Comparison of ENCODE assay signal across 30 mouse cellular contexts in genomic region chr2:58552296-58552695, GRCm38 (mm10). TPM values are rescaled to one million over a fixed set of nuclear protein-coding genes. Genes with fewer than 3 reads are reported as not detected.
DNase-seq lines count a peak whose midpoint lies in the region; ATAC-seq lines count a peak whose summit lies in the region.
"Had no signal": no experiment of that assay in that cellular context is flagged by ENCODE, and none has a peak within 500 bp of the region (broad histone marks: within the 10 kb centered on the region; RNA-seq: fewer than 3 reads in every experiment).

No protein-coding gene starts in this region.

- no peak overlapping the region for H3K9ac ChIP-seq in kidney, embryonic 16.5 days (replicated peaks; ENCODE audit: low read length)
- no peak overlapping the region for H3K9ac ChIP-seq in liver, embryonic 11.5 days (ENCODE audit: low read depth, low read length)
- H3K9ac ChIP-seq in liver, embryonic 16.5 days (ENCODE audit: low read depth, low read length) = no peak overlapping the region
- H3K9ac ChIP-seq in hindbrain, embryonic 16.5 days (ENCODE audit: low read depth, low read length) = no peak overlapping the region
- H3K9ac ChIP-seq: forebrain, embryonic 13.5 days; limb, embryonic 15.5 days; neural tube, embryonic 15.5 days had no signal

- H3K27ac ChIP-seq in heart, embryonic 10.5 days = peak overlapping the region; percentile 65
- no peak overlapping the region for H3K27ac ChIP-seq in kidney, embryonic 16.5 days (ENCODE audit: low read length)
- H3K27ac ChIP-seq in liver, embryonic 11.5 days (ENCODE audit: low read depth, low read length) = peak overlapping the region; percentile 52; the same call in 1 of the 2 replicates
- peak overlapping the region; percentile 53 for H3K27ac ChIP-seq in liver, embryonic 16.5 days (ENCODE audit: low read length)
- H3K27ac ChIP-seq in hindbrain, embryonic 16.5 days (ENCODE audit: low read depth, low read length) = no peak overlapping the region
- H3K27ac ChIP-seq: forebrain, embryonic 13.5 days; gastrocnemius, adult 2 months; heart, embryonic 15.5 days; limb, embryonic 15.5 days; macrophage; neural tube, embryonic 15.5 days had no signal

- WGBS in heart, embryonic 10.5 days = 22% methylated on average over 3 of the region's 3 CpGs
- 56% methylated on average over 3 of the region's 3 CpGs for WGBS in kidney, embryonic 16.5 days
- 41% methylated on average over 3 of the region's 3 CpGs for WGBS in liver, embryonic 11.5 days
- 57% methylated on average over 3 of the region's 3 CpGs for WGBS in liver, embryonic 16.5 days (ENCODE audit: insufficient replicate concordance)
- WGBS in hindbrain, embryonic 16.5 days = 33% methylated on average over 3 of the region's 3 CpGs

- H3K27me3 ChIP-seq in heart, embryonic 10.5 days (ENCODE audit: insufficient read depth, poor library complexity, severe bottlenecking) = no peaks in the 10 kb centered on the region
- no peaks in the 10 kb centered on the region for H3K27me3 ChIP-seq in kidney, embryonic 16.5 days (ENCODE audit: insufficient read depth, low read length)
- H3K27me3 ChIP-seq in liver, embryonic 11.5 days (replicated peaks; ENCODE audit: control insufficient read depth, insufficient read depth, low read length) = no peaks in the 10 kb centered on the region
- no peaks in the 10 kb centered on the region for H3K27me3 ChIP-seq in liver, embryonic 16.5 days (ENCODE audit: control insufficient read depth, insufficient read depth, low read depth, low read length)
- H3K27me3 ChIP-seq in hindbrain, embryonic 16.5 days (replicated peaks; ENCODE audit: control insufficient read depth, insufficient read depth, low read length) = no peaks in the 10 kb centered on the region
- H3K27me3 ChIP-seq: forebrain, embryonic 13.5 days; heart, embryonic 15.5 days; limb, embryonic 15.5 days; neural tube, embryonic 15.5 days; Patski had no signal

- ATAC-seq in kidney, embryonic 16.5 days (ENCODE audit: low FRiP score, low TSS enrichment) = 0 out of 2 replicates have a peak, but pooled peaks have one; percentile 6
- no peak for ATAC-seq in liver, embryonic 11.5 days (replicated peaks; ENCODE audit: low FRiP score)
- no peak for ATAC-seq in liver, embryonic 16.5 days (ENCODE audit: low read depth)
- ATAC-seq in megakaryocyte-erythroid progenitor cell, adult 5-6 weeks (replicated peaks; ENCODE audit: low FRiP score, low TSS enrichment, poor library complexity, severe bottlenecking) = no peak
- no peak for ATAC-seq in hindbrain, embryonic 16.5 days
- ATAC-seq: forebrain, embryonic 13.5 days; intestine, postnatal 0 days; lung, postnatal 0 days; Patski had no signal

- H3K36me3 ChIP-seq in heart, embryonic 10.5 days = no peaks in the 10 kb centered on the region
- H3K36me3 ChIP-seq in kidney, embryonic 16.5 days (ENCODE audit: insufficient read depth, low read length) = no peaks in the 10 kb centered on the region
- H3K36me3 ChIP-seq in liver, embryonic 11.5 days (ENCODE audit: control insufficient read depth, insufficient read depth, low read length) = no peaks in the 10 kb centered on the region
- H3K36me3 ChIP-seq in liver, embryonic 16.5 days (ENCODE audit: control insufficient read depth, insufficient read depth) = no peaks in the 10 kb centered on the region
- H3K36me3 ChIP-seq in hindbrain, embryonic 16.5 days (ENCODE audit: control insufficient read depth, insufficient read depth, low read length) = no peaks in the 10 kb centered on the region
- H3K36me3 ChIP-seq: embryonic facial prominence, embryonic 10.5 days; G1E; heart, embryonic 15.5 days; limb, embryonic 15.5 days; neural tube, embryonic 15.5 days had no signal

- H3K4me3 ChIP-seq in heart, embryonic 10.5 days = no peak overlapping the region
- no peak overlapping the region for H3K4me3 ChIP-seq in kidney, embryonic 16.5 days (ENCODE audit: low read length)
- no peak overlapping the region for H3K4me3 ChIP-seq in liver, embryonic 11.5 days (ENCODE audit: low read depth, low read length)
- H3K4me3 ChIP-seq in liver, embryonic 16.5 days (ENCODE audit: low read depth, low read length) = no peak overlapping the region
- H3K4me3 ChIP-seq in hindbrain, embryonic 16.5 days (ENCODE audit: low read length) = no peak overlapping the region
- H3K4me3 ChIP-seq: embryonic facial prominence, embryonic 10.5 days; forebrain, embryonic 13.5 days; gastrocnemius, adult 2 months; heart, embryonic 15.5 days; limb, embryonic 15.5 days; neural tube, embryonic 15.5 days had no signal

- no peak for DNase-seq in heart, embryonic 10.5 days (ENCODE audit: low spot score)
- no peak for DNase-seq in heart, adult 9 months (ENCODE audit: low spot score in 2 of 2)
- no peak for DNase-seq in kidney, adult 8-10 months
- DNase-seq in liver, embryonic 11.5 days (ENCODE audit: low spot score) = no peak
- DNase-seq: adrenal gland, adult 2 months; cerebellum, adult 11 months; cerebellum, adult 9-11 months; gastrocnemius, adult 2 months; kidney, postnatal 4 days; layer of hippocampus, adult 9-11 months; right cerebral cortex, adult 18-20 months; right cerebral cortex, postnatal 4 days; thymus, adult 18-20 months; thymus, postnatal 4 days had no signal

- H3K9me3 ChIP-seq in heart, embryonic 10.5 days = no peaks in the 10 kb centered on the region
- no peaks in the 10 kb centered on the region for H3K9me3 ChIP-seq in kidney, embryonic 16.5 days (ENCODE audit: low read length)
- H3K9me3 ChIP-seq in liver, embryonic 11.5 days (ENCODE audit: control insufficient read depth, low read length) = no peaks in the 10 kb centered on the region
- H3K9me3 ChIP-seq in liver, embryonic 16.5 days (replicated peaks; ENCODE audit: control insufficient read depth, low read length) = no peaks in the 10 kb centered on the region
- H3K9me3 ChIP-seq in hindbrain, embryonic 16.5 days (ENCODE audit: control insufficient read depth, low read length) = no peaks in the 10 kb centered on the region
- H3K9me3 ChIP-seq: embryonic facial prominence, embryonic 10.5 days; forebrain, embryonic 13.5 days; heart, embryonic 15.5 days; limb, embryonic 15.5 days; neural tube, embryonic 15.5 days had no signal

- H3K4me1 ChIP-seq in heart, embryonic 10.5 days = peaks cover 61% of the 10 kb centered on the region
- peaks cover 49% of the 10 kb centered on the region for H3K4me1 ChIP-seq in kidney, embryonic 16.5 days (ENCODE audit: insufficient read depth, low read length)
- peaks cover 28% of the 10 kb centered on the region for H3K4me1 ChIP-seq in liver, embryonic 11.5 days (replicated peaks; ENCODE audit: control insufficient read depth, insufficient read depth, low read length)
- H3K4me1 ChIP-seq in liver, embryonic 16.5 days (ENCODE audit: control insufficient read depth, low read depth, low read length) = peaks cover 12% of the 10 kb centered on the region
- peaks cover 6% of the 10 kb centered on the region for H3K4me1 ChIP-seq in hindbrain, embryonic 16.5 days (ENCODE audit: control insufficient read depth, insufficient read depth, low read depth, low read length)

- H3K4me2 ChIP-seq in kidney, embryonic 16.5 days (replicated peaks; ENCODE audit: low read depth, low read length) = peak overlapping the region; percentile 14; the same call in 1 of the 2 replicates
- H3K4me2 ChIP-seq in liver, embryonic 11.5 days = peak overlapping the region; percentile 15
- H3K4me2 ChIP-seq in liver, embryonic 16.5 days (ENCODE audit: low read depth, low read length) = peak overlapping the region; percentile 27
- H3K4me2 ChIP-seq in hindbrain, embryonic 16.5 days (ENCODE audit: low read length) = no peak overlapping the region
- H3K4me2 ChIP-seq: forebrain, embryonic 13.5 days; limb, embryonic 15.5 days; midbrain, embryonic 11.5 days; neural tube, embryonic 15.5 days had no signal

RNA-seq across cellular contexts. Expression of gene Acvr1, which starts 14.7 kb away (rescaled TPM):
- 9.4 and 11.1 TPM in 2 replicates for polyA plus RNA-seq in heart, embryonic 10.5 days (2016; fragmentation: Nextera tagmentation; extraction: Ambion mirVana)
- polyA plus RNA-seq in kidney, embryonic 16.5 days (2015; fragmentation: Nextera tagmentation; extraction: Ambion mirVana) = 5.2 and 5.8 TPM in 2 replicates
- polyA plus RNA-seq in liver, embryonic 11.5 days (2014; fragmentation: Nextera tagmentation; extraction: Ambion mirVana) = 6.2 and 6.3 TPM in 2 replicates
- 2.0 and 2.1 TPM in 2 replicates for polyA plus RNA-seq in liver, embryonic 16.5 days (2015; fragmentation: Nextera tagmentation; extraction: Ambion mirVana)
- total RNA-seq in megakaryocyte-erythroid progenitor cell, adult 5-6 weeks (2014; fragmentation: Nextera tagmentation) = 0.25 and 0.92 TPM in 2 replicates
- 0.42 TPM in 1 of 2 replicates, not detected in the other for total RNA-seq in megakaryocyte-erythroid progenitor cell, adult 5-6 weeks (2017)
- 4.6 and 5.1 TPM in 2 replicates for polyA plus RNA-seq in hindbrain, embryonic 16.5 days (2015; fragmentation: Nextera tagmentation; extraction: Ambion mirVana)
- polyA plus RNA-seq: G1E had no signal

RNA-seq across cellular contexts. Expression of gene Upp2, which starts 14.8 kb away (rescaled TPM):
- 5.8 and 8.2 TPM in 2 replicates for polyA plus RNA-seq in heart, embryonic 10.5 days (2016; fragmentation: Nextera tagmentation; extraction: Ambion mirVana)
- polyA plus RNA-seq in kidney, embryonic 16.5 days (2015; fragmentation: Nextera tagmentation; extraction: Ambion mirVana) = 7.6 and 8.5 TPM in 2 replicates
- polyA plus RNA-seq in liver, embryonic 11.5 days (2014; fragmentation: Nextera tagmentation; extraction: Ambion mirVana) = 4.8 and 5.4 TPM in 2 replicates
- polyA plus RNA-seq in liver, embryonic 16.5 days (2015; fragmentation: Nextera tagmentation; extraction: Ambion mirVana) = 4.6 and 5.5 TPM in 2 replicates
- total RNA-seq in megakaryocyte-erythroid progenitor cell, adult 5-6 weeks (2014; fragmentation: Nextera tagmentation) = not detected in 2 replicates
- not detected in 2 replicates for total RNA-seq in megakaryocyte-erythroid progenitor cell, adult 5-6 weeks (2017)
- polyA plus RNA-seq in hindbrain, embryonic 16.5 days (2015; fragmentation: Nextera tagmentation; extraction: Ambion mirVana) = 14.6 and 15.1 TPM in 2 replicates
- total RNA-seq: hematopoietic stem cell, adult 5-6 weeks had no signal
- polyA plus RNA-seq: G1E had no signal

Comparison
In these comparisons a context has a peak if more than half of its experiments do, and no peak if none do; other contexts are left out.
1. H3K27ac ChIP-seq: peak in heart, embryonic 10.5 days (single experiment), liver, embryonic 11.5 days (single experiment) and liver, embryonic 16.5 days (single experiment); none in kidney, embryonic 16.5 days (single experiment) and hindbrain, embryonic 16.5 days (single experiment).